Mouse (Mus musculus): ENCODE measurements at regions not wholly inside any gene's neighbourhood (a gene's known extent, or its start where the extent isn't known, plus 50 kb on each side); places are given as distances from the start of the nearest gene placed in this dataset.

GRCm38 (mm10) chr13:44389696-44390095, 339.6 kb upstream of the Jarid2 start:
- Histone ChIP-seq H3K36me3 (no peaks in the 10 kb centered on the region), H3K4me1 (no peaks in the 10 kb centered on the region), H3K9me3 (no peaks in the 10 kb centered on the region), H3K27ac (replicated peaks) (no peak overlapping the region), H3K9ac (replicated peaks) (no peak overlapping the region), H3K4me2 (replicated peaks) (no peak overlapping the region), H3K4me3 (no peak overlapping the region), H3K27me3 (no peaks in the 10 kb centered on the region)
- ATAC-seq (ENCODE audit: low FRiP score, low read depth), result no peak
- 78% methylated on average over 5 of the region's 5 CpGs for WGBS

DNA sequence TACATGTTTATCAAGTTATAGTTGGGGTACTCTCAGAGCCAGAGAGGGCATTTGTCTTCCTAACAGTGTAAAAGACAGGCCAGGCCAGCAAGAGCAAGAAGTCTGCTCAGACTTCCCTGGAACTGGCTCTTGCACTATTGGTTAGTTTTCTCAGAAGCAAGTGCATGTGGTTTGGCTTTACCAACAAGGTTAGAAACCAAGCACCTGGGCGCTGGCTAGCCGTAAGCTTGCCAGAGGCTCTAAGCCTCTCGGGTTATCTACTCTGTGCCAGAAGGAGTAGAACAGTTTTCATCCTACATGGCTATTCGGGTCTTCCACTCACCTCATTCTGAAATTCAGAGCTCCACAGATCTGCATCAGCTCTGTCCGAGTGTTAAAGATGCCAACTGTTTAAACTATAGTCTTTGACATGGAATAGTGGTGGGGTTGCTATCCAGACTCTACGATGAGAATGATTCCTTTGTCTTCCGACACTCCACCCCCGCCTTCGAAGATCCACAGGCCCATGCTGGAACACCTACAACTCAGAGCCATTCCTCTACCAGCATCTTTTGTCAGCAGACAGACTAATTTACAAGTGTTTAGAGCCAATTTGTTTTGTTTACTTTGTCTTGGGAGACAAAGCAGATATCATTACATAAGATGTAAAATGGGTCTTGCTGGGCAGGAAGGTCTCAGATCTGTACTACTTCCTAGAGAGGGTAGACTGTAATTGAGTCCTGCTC, 338.4 kb upstream of the Jarid2 start:
- Histone ChIP-seq H3K4me1 (no peaks in the 10 kb centered on the region), H3K4me2 (replicated peaks) (no peak overlapping the region), H3K9me3 (no peaks in the 10 kb centered on the region), H3K27me3 (no peaks in the 10 kb centered on the region), H3K9ac (replicated peaks) (no peak overlapping the region), H3K27ac (replicated peaks) (no peak overlapping the region), H3K36me3 (no peaks in the 10 kb centered on the region), H3K4me3 (no peak overlapping the region)
- 88% methylated on average over 9 of the region's 9 CpGs for WGBS
- no peak for ATAC-seq (ENCODE audit: low FRiP score, low read depth)

- H3K9me3 ChIP-seq, result no peaks in the 10 kb centered on the region
- H3K4me1 ChIP-seq, result 0 out of 2 replicates have a peak, but pooled peaks cover under 1% of the 10 kb centered on the region
- H3K27ac ChIP-seq (replicated peaks), result no peak overlapping the region
- H3K27me3 ChIP-seq, result peaks cover 3% of the 10 kb centered on the region; the same call in 1 of the 2 replicates
- no peak overlapping the region for H3K4me2 ChIP-seq (replicated peaks)
- no peak overlapping the region for H3K9ac ChIP-seq (replicated peaks)
- H3K36me3 ChIP-seq, result no peaks in the 10 kb centered on the region
- WGBS, result 91% methylated on average over 5 of the region's 5 CpGs
- no peak for ATAC-seq (ENCODE audit: low FRiP score, low read depth)
- H3K4me3 ChIP-seq, result no peak overlapping the region
These were observed 335.3 kb upstream of the Jarid2 start for GRCm38 (mm10) chr13:44394016-44394415.

GRCm38 (mm10) chr13:44398613-44399369, 330.5 kb upstream of the Jarid2 start:
- Histone ChIP-seq H3K4me1 (peaks cover 11% of the 10 kb centered on the region; the same call in 1 of the 2 replicates), H3K27me3 (peaks cover 3% of the 10 kb centered on the region; the same call in 1 of the 2 replicates), H3K9ac (replicated peaks) (no peak overlapping the region), H3K27ac (replicated peaks) (no peak overlapping the region), H3K4me2 (replicated peaks) (no peak overlapping the region), H3K36me3 (no peaks in the 10 kb centered on the region), H3K4me3 (no peak overlapping the region), H3K9me3 (no peaks in the 10 kb centered on the region)
- no peak for ATAC-seq (ENCODE audit: low FRiP score, low read depth)
- 85% methylated on average over 15 of the region's 15 CpGs for WGBS

DNA sequence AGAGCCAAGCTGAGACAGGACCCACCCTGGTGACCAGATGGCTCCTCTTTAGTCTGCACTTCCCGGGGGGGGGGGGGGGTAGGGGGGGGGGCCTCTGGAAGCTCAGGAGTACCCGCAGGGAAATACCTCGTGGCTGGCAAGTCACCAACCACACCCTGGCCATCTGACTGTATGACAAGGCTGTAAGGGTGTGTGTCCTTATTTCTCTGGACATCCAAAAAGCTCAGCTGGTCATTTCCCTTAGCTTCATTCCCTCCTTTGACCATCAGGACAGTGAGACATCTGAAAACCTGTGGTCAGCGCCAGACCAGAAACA, 329.9 kb upstream of the Jarid2 start:
- Histone ChIP-seq H3K27me3 (peaks cover 3% of the 10 kb centered on the region; the same call in 1 of the 2 replicates), H3K9me3 (no peaks in the 10 kb centered on the region), H3K9ac (replicated peaks) (no peak overlapping the region), H3K27ac (replicated peaks) (no peak overlapping the region), H3K4me1 (peaks cover 11% of the 10 kb centered on the region; the same call in 1 of the 2 replicates), H3K4me2 (replicated peaks) (no peak overlapping the region), H3K36me3 (no peaks in the 10 kb centered on the region), H3K4me3 (no peak overlapping the region)
- 82% methylated on average over 1 of the region's 4 CpGs for WGBS
- no peak for ATAC-seq (ENCODE audit: low FRiP score, low read depth)

- Histone ChIP-seq H3K4me2 (replicated peaks) (no peak overlapping the region), H3K36me3 (no peaks in the 10 kb centered on the region), H3K9me3 (no peaks in the 10 kb centered on the region), H3K27ac (replicated peaks) (no peak overlapping the region), H3K9ac (replicated peaks) (no peak overlapping the region), H3K4me3 (no peak overlapping the region), H3K4me1 (peaks cover 11% of the 10 kb centered on the region; the same call in 1 of the 2 replicates), H3K27me3 (peaks cover 3% of the 10 kb centered on the region; the same call in 1 of the 2 replicates)
- ATAC-seq (ENCODE audit: low FRiP score, low read depth), result no peak
- WGBS, result 52% methylated on average over 7 of the region's 7 CpGs
These were observed 329.4 kb upstream of the Jarid2 start for GRCm38 (mm10) chr13:44399831-44400321.

- Histone ChIP-seq H3K4me2 (replicated peaks) (no peak overlapping the region), H3K9me3 (no peaks in the 10 kb centered on the region), H3K4me3 (no peak overlapping the region), H3K27ac (replicated peaks) (no peak overlapping the region), H3K4me1 (peaks cover 10% of the 10 kb centered on the region; the same call in 1 of the 2 replicates), H3K27me3 (no peaks in the 10 kb centered on the region), H3K9ac (replicated peaks) (no peak overlapping the region), H3K36me3 (no peaks in the 10 kb centered on the region)
- WGBS, result 92% methylated on average over 8 of the region's 8 CpGs
- no peak for ATAC-seq (ENCODE audit: low FRiP score, low read depth)
These were observed 325.2 kb upstream of the Jarid2 start for GRCm38 (mm10) chr13:44404010-44404575.

GRCm38 (mm10) chr13:44407307-44407706, 322.0 kb upstream of the Jarid2 start:
- Histone ChIP-seq H3K36me3 (no peaks in the 10 kb centered on the region), H3K9ac (replicated peaks) (no peak overlapping the region), H3K4me3 (no peak overlapping the region), H3K4me1 (no peaks in the 10 kb centered on the region), H3K4me2 (replicated peaks) (no peak overlapping the region), H3K27ac (replicated peaks) (no peak overlapping the region), H3K27me3 (peaks cover 4% of the 10 kb centered on the region; the same call in 1 of the 2 replicates), H3K9me3 (no peaks in the 10 kb centered on the region)
- 88% methylated on average over 2 of the region's 2 CpGs for WGBS
- ATAC-seq (ENCODE audit: low FRiP score, low read depth), result no peak

- H3K4me3 ChIP-seq, result no peak overlapping the region
- H3K27ac ChIP-seq (replicated peaks), result no peak overlapping the region
- no peak overlapping the region for H3K4me2 ChIP-seq (replicated peaks)
- no peaks in the 10 kb centered on the region for H3K4me1 ChIP-seq
- H3K9me3 ChIP-seq, result no peaks in the 10 kb centered on the region
- ATAC-seq (ENCODE audit: low FRiP score, low read depth), result no peak
- H3K36me3 ChIP-seq, result no peaks in the 10 kb centered on the region
- peaks cover 4% of the 10 kb centered on the region; the same call in 1 of the 2 replicates for H3K27me3 ChIP-seq
- 83% methylated on average over 6 of the region's 6 CpGs for WGBS
- no peak overlapping the region for H3K9ac ChIP-seq (replicated peaks)
These were observed 320.7 kb upstream of the Jarid2 start for GRCm38 (mm10) chr13:44408619-44408959.

DNA sequence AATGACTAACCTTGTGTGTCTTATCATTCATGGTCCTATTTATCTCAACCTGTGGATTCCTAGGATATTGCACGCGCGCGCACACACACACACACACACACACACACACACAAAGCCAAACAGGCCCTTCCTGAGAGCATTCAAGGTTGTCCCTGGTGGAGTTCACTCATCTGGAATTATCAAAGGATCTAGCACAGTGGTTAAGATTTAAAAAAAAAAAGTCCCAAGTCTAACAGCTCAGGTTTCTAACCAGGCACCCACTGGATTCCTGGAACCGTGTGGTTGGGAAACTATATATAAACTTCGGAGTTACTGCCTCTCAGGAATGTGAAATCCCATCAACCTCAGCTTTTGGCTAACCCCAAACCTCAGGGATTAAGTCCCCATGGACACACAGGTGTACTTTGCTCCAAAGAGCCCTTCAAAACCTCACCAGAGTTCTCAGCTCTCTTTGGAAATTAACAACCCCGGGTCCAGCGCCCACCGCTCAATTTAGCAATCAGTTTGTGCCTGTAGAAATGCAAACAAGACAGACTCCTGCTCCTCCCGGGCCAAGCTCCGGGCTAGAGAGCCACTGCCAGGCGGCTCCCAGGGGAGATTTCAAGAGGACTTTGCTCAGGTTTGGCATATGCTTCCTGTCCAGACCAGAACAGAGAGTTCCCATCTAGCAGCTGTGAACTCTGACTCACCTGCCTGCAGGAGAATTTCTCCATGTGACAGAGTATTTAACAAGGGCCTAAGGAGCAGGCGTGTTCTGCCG, 320.1 kb upstream of the Jarid2 start:
- Histone ChIP-seq H3K4me2 (replicated peaks) (no peak overlapping the region), H3K9ac (replicated peaks) (no peak overlapping the region), H3K27me3 (peaks cover 4% of the 10 kb centered on the region; the same call in 1 of the 2 replicates), H3K4me1 (no peaks in the 10 kb centered on the region), H3K4me3 (no peak overlapping the region), H3K27ac (replicated peaks) (no peak overlapping the region), H3K9me3 (no peaks in the 10 kb centered on the region), H3K36me3 (no peaks in the 10 kb centered on the region)
- WGBS, result 72% methylated on average over 14 of the region's 14 CpGs
- ATAC-seq (ENCODE audit: low FRiP score, low read depth), result no peak

DNA sequence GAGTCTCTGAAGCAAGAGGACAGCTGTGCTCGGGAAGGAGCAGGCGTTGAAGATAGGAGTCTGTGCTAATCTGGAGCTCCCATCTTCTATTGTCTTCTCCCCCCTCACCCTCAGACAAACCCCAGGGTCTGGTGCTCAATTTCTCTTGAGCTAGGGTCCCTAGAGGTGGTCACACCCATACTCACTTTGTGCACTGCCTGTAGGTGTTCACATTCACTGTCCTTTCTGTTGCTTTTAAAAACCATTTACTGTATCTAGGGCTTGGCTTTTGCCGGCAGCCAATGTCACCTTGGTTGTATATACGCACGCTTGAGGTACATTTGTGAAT, 319.6 kb upstream of the Jarid2 start:
- no peaks in the 10 kb centered on the region for H3K9me3 ChIP-seq
- H3K4me2 ChIP-seq (replicated peaks), result no peak overlapping the region
- H3K27me3 ChIP-seq, result peaks cover 4% of the 10 kb centered on the region; the same call in 1 of the 2 replicates
- H3K4me1 ChIP-seq, result no peaks in the 10 kb centered on the region
- H3K9ac ChIP-seq (replicated peaks), result no peak overlapping the region
- no peak overlapping the region for H3K27ac ChIP-seq (replicated peaks)
- H3K4me3 ChIP-seq, result no peak overlapping the region
- WGBS, result 86% methylated on average over 5 of the region's 5 CpGs
- no peak for ATAC-seq (ENCODE audit: low FRiP score, low read depth)
- no peaks in the 10 kb centered on the region for H3K36me3 ChIP-seq

All from midbrain, embryonic 12.5 days (tissue).